Mouse (Mus musculus): ENCODE results near the gene Mrpl49. TPM values are rescaled to one million over a fixed set of nuclear protein-coding genes. Genes with fewer than 3 reads are reported as not detected.

The Mrpl49 gene
- polyA plus RNA-seq, 1 experiment from 2014 or later, result 65.5 TPM

Small RNAs within 50 kb of the gene (microRNA-seq; reads per million reads assigned to microRNA genes)
- gene Mir6988, result 1.8 reads per million, percentile 5 among the genes with 10 or more reads in this experiment

Other genes with a start within 250 kb of the Mrpl49 start
- gene Frmd8, start 182.5 kb downstream of the Mrpl49 start, polyA plus RNA-seq (2015; fragmentation: Nextera tagmentation; extraction: Ambion mirVana), result 21.1 and 23.3 TPM in 2 replicates
- 1.6 and 2.3 TPM in 2 replicates for gene Slc25a45, start 180.0 kb downstream of the Mrpl49 start, polyA plus RNA-seq (2015; fragmentation: Nextera tagmentation; extraction: Ambion mirVana)
- gene Tigd3, start 163.6 kb downstream of the Mrpl49 start, polyA plus RNA-seq (2015; fragmentation: Nextera tagmentation; extraction: Ambion mirVana), result 11.1 and 11.4 TPM in 2 replicates
- 117 and 135 TPM in 2 replicates for gene Dpf2, start 144.8 kb downstream of the Mrpl49 start, polyA plus RNA-seq (2015; fragmentation: Nextera tagmentation; extraction: Ambion mirVana)
- 11.8 and 13.5 TPM in 2 replicates for gene Cdc42ep2, start 133.0 kb downstream of the Mrpl49 start, polyA plus RNA-seq (2015; fragmentation: Nextera tagmentation; extraction: Ambion mirVana)
- gene Pola2, start 93.6 kb downstream of the Mrpl49 start, polyA plus RNA-seq (2015; fragmentation: Nextera tagmentation; extraction: Ambion mirVana), result 20.8 and 24.8 TPM in 2 replicates
- not detected in 2 replicates for gene Slc22a20, start 71.6 kb downstream of the Mrpl49 start, polyA plus RNA-seq (2015; fragmentation: Nextera tagmentation; extraction: Ambion mirVana)
- 6.9 and 7.5 TPM in 2 replicates for gene Capn1, start 41.9 kb downstream of the Mrpl49 start, polyA plus RNA-seq (2015; fragmentation: Nextera tagmentation; extraction: Ambion mirVana)
- 36.2 and 37.0 TPM in 2 replicates for gene Syvn1, start 11.2 kb downstream of the Mrpl49 start, polyA plus RNA-seq (2015; fragmentation: Nextera tagmentation; extraction: Ambion mirVana)
- 578 and 624 TPM in 2 replicates for gene Fau, start 59 bp upstream of the Mrpl49 start, polyA plus RNA-seq (2015; fragmentation: Nextera tagmentation; extraction: Ambion mirVana)
- 28.1 and 33.7 TPM in 2 replicates for gene Znhit2, start 3.4 kb upstream of the Mrpl49 start, polyA plus RNA-seq (2015; fragmentation: Nextera tagmentation; extraction: Ambion mirVana)
- 48.4 and 49.6 TPM in 2 replicates for gene Tm7sf2, start 10.6 kb upstream of the Mrpl49 start, polyA plus RNA-seq (2015; fragmentation: Nextera tagmentation; extraction: Ambion mirVana)
- 74.2 and 74.5 TPM in 2 replicates for gene Vps51, start 19.4 kb upstream of the Mrpl49 start, polyA plus RNA-seq (2015; fragmentation: Nextera tagmentation; extraction: Ambion mirVana)
- gene Tmem262, start 22.2 kb upstream of the Mrpl49 start, polyA plus RNA-seq (2015; fragmentation: Nextera tagmentation; extraction: Ambion mirVana), result not detected in 2 replicates
- gene Gm28374, start 24.5 kb upstream of the Mrpl49 start, polyA plus RNA-seq (2015; fragmentation: Nextera tagmentation; extraction: Ambion mirVana), result 1.7 and 1.9 TPM in 2 replicates
- gene Zfpl1, start 27.2 kb upstream of the Mrpl49 start, polyA plus RNA-seq (2015; fragmentation: Nextera tagmentation; extraction: Ambion mirVana), result 73.2 and 85.7 TPM in 2 replicates
- gene Cdca5, start 27.2 kb upstream of the Mrpl49 start, polyA plus RNA-seq (2015; fragmentation: Nextera tagmentation; extraction: Ambion mirVana), result 6.4 and 7.3 TPM in 2 replicates
- gene AC131692.1, start 36.6 kb upstream of the Mrpl49 start, polyA plus RNA-seq (2015; fragmentation: Nextera tagmentation; extraction: Ambion mirVana), result not detected in 2 replicates
- 0.23 and 0.32 TPM in 2 replicates for gene Naaladl1, start 48.0 kb upstream of the Mrpl49 start, polyA plus RNA-seq (2015; fragmentation: Nextera tagmentation; extraction: Ambion mirVana)
- gene Sac3d1, start 60.9 kb upstream of the Mrpl49 start, polyA plus RNA-seq (2015; fragmentation: Nextera tagmentation; extraction: Ambion mirVana), result 44.7 and 46.9 TPM in 2 replicates
- 51.6 and 56.8 TPM in 2 replicates for gene Snx15, start 70.5 kb upstream of the Mrpl49 start, polyA plus RNA-seq (2015; fragmentation: Nextera tagmentation; extraction: Ambion mirVana)
- gene Batf2, start 83.2 kb upstream of the Mrpl49 start, polyA plus RNA-seq (2015; fragmentation: Nextera tagmentation; extraction: Ambion mirVana), result not detected in 2 replicates
- 111 and 126 TPM in 2 replicates for gene Arl2, start 83.8 kb upstream of the Mrpl49 start, polyA plus RNA-seq (2015; fragmentation: Nextera tagmentation; extraction: Ambion mirVana)
- gene Majin, start 126.6 kb upstream of the Mrpl49 start, polyA plus RNA-seq (2015; fragmentation: Nextera tagmentation; extraction: Ambion mirVana), result not detected in 2 replicates
- gene Gpha2, start 168.6 kb upstream of the Mrpl49 start, polyA plus RNA-seq (2015; fragmentation: Nextera tagmentation; extraction: Ambion mirVana), result 0.72 TPM in 1 of 2 replicates, not detected in the other
- 103 and 111 TPM in 2 replicates for gene Ppp2r5b, start 178.1 kb upstream of the Mrpl49 start, polyA plus RNA-seq (2015; fragmentation: Nextera tagmentation; extraction: Ambion mirVana)
- 11.6 and 11.8 TPM in 2 replicates for gene Atg2a, start 183.9 kb upstream of the Mrpl49 start, polyA plus RNA-seq (2015; fragmentation: Nextera tagmentation; extraction: Ambion mirVana)
- gene Ehd1, start 218.9 kb upstream of the Mrpl49 start, polyA plus RNA-seq (2015; fragmentation: Nextera tagmentation; extraction: Ambion mirVana), result 85.5 and 101 TPM in 2 replicates
- 0.26 and 0.57 TPM in 2 replicates for gene Cdc42bpg, start 248.7 kb upstream of the Mrpl49 start, polyA plus RNA-seq (2015; fragmentation: Nextera tagmentation; extraction: Ambion mirVana)

Data from neural tube, embryonic 13.5 days (tissue).